Mouse (Mus musculus) intestine, postnatal 0 days (tissue): ENCODE data around the gene Cables2. TPM values are rescaled to one million over a fixed set of nuclear protein-coding genes. Genes with fewer than 3 reads are reported as not detected.

Experiments used
- ATAC-seq: fragments of 200-750 bp; cut with Nextera tagmentation; 2 replicates; pipeline ENCODE4 v1.8.0; 2017; ENCODE audit warnings: mild to moderate bottlenecking, moderate TSS enrichment, moderate library complexity
- H3K27ac ChIP-seq: fragments of 300-500 bp; sonication (generic); 2 replicates; pipeline ENCODE4 v1.5.1; 2014; ENCODE audit warnings: mild to moderate bottlenecking, low read depth, low read length, moderate library complexity
- H3K27me3 ChIP-seq: fragments of 300-500 bp; sonication (generic); replicated peaks from 2 replicates; pipeline ENCODE4 v1.6.1; 2014; ENCODE audit warnings: low read length, mixed read lengths; ENCODE audit not compliant: control insufficient read depth, insufficient read depth
- H3K36me3 ChIP-seq: fragments of 300-500 bp; sonication (generic); 2 replicates; pipeline ENCODE4 v1.6.1; 2014; ENCODE audit warnings: mild to moderate bottlenecking, moderate library complexity; ENCODE audit not compliant: control insufficient read depth, insufficient read depth
- H3K4me1 ChIP-seq: fragments of 300-500 bp; sonication (generic); replicated peaks from 2 replicates; pipeline ENCODE4 v1.6.1; 2014; ENCODE audit warnings: antibody characterized with exemption, low read length, mixed read lengths; ENCODE audit not compliant: control insufficient read depth, insufficient read depth
- H3K4me2 ChIP-seq: fragments of 300-500 bp; sonication (generic); replicated peaks from 2 replicates; pipeline ENCODE4 v1.6.1; 2014; ENCODE audit warnings: low read depth, mild to moderate bottlenecking, moderate library complexity
- H3K4me3 ChIP-seq: fragments of 300-500 bp; sonication (generic); 2 replicates; pipeline ENCODE4 v1.5.1; 2014; ENCODE audit warnings: low read depth, low read length
- H3K9ac ChIP-seq: fragments of 300-500 bp; sonication (generic); 2 replicates; pipeline ENCODE4 v1.6.1; 2014; ENCODE audit warnings: mild to moderate bottlenecking, low read depth, low read length
- H3K9me3 ChIP-seq: fragments of 300-500 bp; sonication (generic); 2 replicates; pipeline ENCODE4 v1.6.1; 2016; ENCODE audit warnings: mixed run types; ENCODE audit not compliant: control insufficient read depth
- CTCF ChIP-seq: sonication (generic); IDR thresholded peaks from 2 replicates; pipeline ENCODE4 v1.5.1; 2016; ENCODE audit warnings: low read depth, mild to moderate bottlenecking, control low read depth, antibody characterized with exemption, moderate library complexity
- WGBS: fragments of 180-500 bp; shearing (Covaris S2); extraction: QIAGEN DNeasy Blood & Tissue Kit; methylation state at CpG from one replicate; pipeline ENCODE4 v1.1.7; 2014; 5-methylcytosine and 5-hydroxymethylcytosine counted together
- polyA plus RNA-seq: library from polyadenylated mRNA; unstranded; fragments of >200 nt; fragmentation: Nextera tagmentation; extraction: Ambion mirVana; gene quantifications from 2 replicates; pipeline ENCODE4 v1.2.1, GENCODE M21; 2015

Gene Cables2
- polyA plus RNA-seq, 1 experiment from 2014 or later = 8.2 TPM

DNA sequence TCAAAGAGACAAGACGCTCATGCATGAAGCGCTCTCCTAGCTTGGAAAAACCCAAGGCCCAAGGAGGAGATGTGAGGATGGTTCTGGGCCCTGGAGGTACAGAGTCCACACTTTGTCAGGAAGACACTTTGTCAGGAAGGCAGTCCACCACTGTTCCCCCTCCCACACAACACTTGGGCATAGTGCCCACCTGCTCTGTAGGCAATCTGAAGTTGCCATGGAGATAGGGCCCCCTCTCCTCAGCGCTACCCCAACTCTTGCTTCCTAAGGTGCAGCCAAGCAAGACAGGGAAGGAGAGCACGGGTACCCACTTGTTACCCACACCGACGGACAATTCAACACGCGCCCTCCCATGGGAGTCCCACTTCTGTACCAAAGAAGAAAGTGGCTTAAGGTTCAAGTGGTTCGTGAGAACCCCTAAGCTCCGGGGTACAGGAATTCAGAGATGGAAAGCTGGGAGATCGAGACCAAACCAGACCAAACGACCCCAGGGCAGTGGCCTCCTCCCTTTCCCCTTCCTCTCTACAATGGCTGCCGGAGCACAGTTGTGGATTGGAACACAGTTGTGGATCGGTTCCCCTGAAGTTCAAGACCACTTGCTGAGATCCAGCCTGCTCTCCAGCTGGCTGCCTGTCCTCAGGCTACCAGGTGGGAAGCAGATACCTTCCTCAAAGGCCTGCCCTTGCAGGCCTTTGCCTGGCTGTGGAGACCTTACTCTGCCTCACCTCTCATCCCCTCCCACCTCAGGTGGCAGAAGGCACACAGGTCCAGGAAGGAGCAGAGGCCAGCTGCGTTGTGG is 54.0 kb downstream of the Cables2 start:
- peaks cover 18% of the 10 kb centered on the region for H3K4me1 ChIP-seq
- no peaks in the 10 kb centered on the region; the same call in 1 of the 2 replicates for H3K27me3 ChIP-seq
- WGBS = 78% methylated on average over 15 of the region's 15 CpGs
- no peak overlapping the region for H3K4me3 ChIP-seq
- TF ChIP-seq CTCF = no peak
- no peak overlapping the region for H3K4me2 ChIP-seq
- ATAC-seq = no peak
- peak overlapping the region; percentile 28; the same call in 1 of the 2 replicates for H3K27ac ChIP-seq
- H3K36me3 ChIP-seq = no peaks in the 10 kb centered on the region
- no peak overlapping the region for H3K9ac ChIP-seq
- no peaks in the 10 kb centered on the region for H3K9me3 ChIP-seq

- H3K4me3 ChIP-seq = no peak overlapping the region
- WGBS = 48% methylated on average over 5 of the region's 5 CpGs
- ATAC-seq = no peak
- H3K27me3 ChIP-seq = no peaks in the 10 kb centered on the region
- no peak overlapping the region for H3K9ac ChIP-seq
- TF ChIP-seq CTCF = no peak
- 0 out of 2 replicates have a peak overlapping the region, but pooled peaks have one; percentile 21 for H3K27ac ChIP-seq
- no peaks in the 10 kb centered on the region for H3K36me3 ChIP-seq
- peaks cover 20% of the 10 kb centered on the region for H3K4me1 ChIP-seq
- H3K9me3 ChIP-seq = no peaks in the 10 kb centered on the region
- no peak overlapping the region for H3K4me2 ChIP-seq
Measured at GRCm38 (mm10) chr2:180218677-180219076, 54.6 kb downstream of the Cables2 start.

GRCm38 (mm10) chr2:180218241-180218640 is 55.1 kb downstream of the Cables2 start:
- Histone ChIP-seq H3K4me1 (peaks cover 20% of the 10 kb centered on the region), H3K27ac (0 out of 2 replicates have a peak overlapping the region, but pooled peaks have one; percentile 21), H3K36me3 (no peaks in the 10 kb centered on the region), H3K9ac (no peak overlapping the region), H3K27me3 (no peaks in the 10 kb centered on the region), H3K4me2 (no peak overlapping the region), H3K4me3 (no peak overlapping the region), H3K9me3 (no peaks in the 10 kb centered on the region)
- WGBS = 50% methylated on average over 3 of the region's 3 CpGs
- no peak for ATAC-seq
- no peak for TF ChIP-seq CTCF

DNA sequence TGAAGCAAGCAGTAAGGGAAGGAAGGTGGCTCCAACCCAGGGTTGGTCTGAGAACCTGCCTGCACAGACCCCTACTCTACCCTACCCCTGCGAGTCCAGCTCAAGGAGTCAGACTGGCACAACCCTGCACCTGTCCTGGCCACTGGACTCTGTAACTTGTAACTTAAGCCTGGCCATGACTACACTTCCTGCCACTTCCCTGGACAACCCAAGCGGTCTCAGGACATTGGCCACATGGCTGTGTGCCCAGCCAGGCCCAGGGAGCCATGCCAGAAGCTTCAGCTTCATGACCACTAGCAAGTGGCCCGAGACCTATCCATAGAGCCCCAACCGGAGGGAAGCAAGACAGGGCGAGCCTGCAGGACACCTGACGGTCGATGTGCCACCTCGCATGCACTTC is 55.7 kb downstream of the Cables2 start:
- WGBS = 85% methylated on average over 8 of the region's 8 CpGs
- no peak for ATAC-seq
- Histone ChIP-seq H3K4me3 (no peak overlapping the region), H3K9me3 (no peaks in the 10 kb centered on the region), H3K9ac (no peak overlapping the region), H3K36me3 (no peaks in the 10 kb centered on the region), H3K27ac (peak overlapping the region; percentile 41; the same call in 1 of the 2 replicates), H3K27me3 (no peaks in the 10 kb centered on the region), H3K4me1 (peaks cover 20% of the 10 kb centered on the region), H3K4me2 (no peak overlapping the region)
- no peak for TF ChIP-seq CTCF

GRCm38 (mm10) chr2:180216921-180217320 is 56.4 kb downstream of the Cables2 start:
- no peak for ATAC-seq
- 53% methylated on average over 5 of the region's 5 CpGs for WGBS
- no peak overlapping the region for H3K9ac ChIP-seq
- no peak overlapping the region for H3K4me3 ChIP-seq
- no peaks in the 10 kb centered on the region for H3K36me3 ChIP-seq
- TF ChIP-seq CTCF = no peak
- no peak overlapping the region for H3K27ac ChIP-seq
- H3K4me1 ChIP-seq = peaks cover 20% of the 10 kb centered on the region
- H3K9me3 ChIP-seq = 0 out of 2 replicates have a peak, but pooled peaks cover 3% of the 10 kb centered on the region
- H3K4me2 ChIP-seq = no peak overlapping the region
- no peaks in the 10 kb centered on the region for H3K27me3 ChIP-seq

DNA sequence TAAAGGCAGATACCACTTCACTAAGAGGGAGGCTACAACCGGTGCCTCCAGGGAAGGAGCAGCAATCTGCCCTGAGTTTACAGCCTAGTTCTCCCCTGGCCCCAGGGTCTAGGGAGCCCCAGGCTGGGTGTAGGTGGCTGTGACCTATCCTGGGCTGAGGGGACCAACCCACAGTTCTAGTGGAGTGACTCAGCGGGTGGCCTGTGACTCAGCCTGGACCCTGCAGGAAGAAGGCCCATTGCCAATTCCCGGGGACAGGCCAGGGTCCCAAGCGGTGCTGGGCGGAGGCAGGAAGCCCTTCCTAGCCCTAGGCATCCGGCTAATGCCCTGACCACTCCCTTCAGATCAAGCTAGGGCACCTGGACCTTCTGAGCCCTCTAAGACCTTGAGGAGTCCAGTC is 57.3 kb downstream of the Cables2 start:
- peak; percentile 37; the same call in 1 of the 2 replicates for ATAC-seq
- Histone ChIP-seq H3K27me3 (no peaks in the 10 kb centered on the region), H3K27ac (no peak overlapping the region), H3K4me2 (no peak overlapping the region), H3K4me1 (peaks cover 20% of the 10 kb centered on the region), H3K9me3 (0 out of 2 replicates have a peak, but pooled peaks cover 3% of the 10 kb centered on the region), H3K9ac (no peak overlapping the region), H3K36me3 (no peaks in the 10 kb centered on the region), H3K4me3 (no peak overlapping the region)
- 32% methylated on average over 6 of the region's 6 CpGs for WGBS
- TF ChIP-seq CTCF = no peak
